Mouse (Mus musculus): ENCODE data around the gene Cnr1.

Cnr1 gene

DNA sequence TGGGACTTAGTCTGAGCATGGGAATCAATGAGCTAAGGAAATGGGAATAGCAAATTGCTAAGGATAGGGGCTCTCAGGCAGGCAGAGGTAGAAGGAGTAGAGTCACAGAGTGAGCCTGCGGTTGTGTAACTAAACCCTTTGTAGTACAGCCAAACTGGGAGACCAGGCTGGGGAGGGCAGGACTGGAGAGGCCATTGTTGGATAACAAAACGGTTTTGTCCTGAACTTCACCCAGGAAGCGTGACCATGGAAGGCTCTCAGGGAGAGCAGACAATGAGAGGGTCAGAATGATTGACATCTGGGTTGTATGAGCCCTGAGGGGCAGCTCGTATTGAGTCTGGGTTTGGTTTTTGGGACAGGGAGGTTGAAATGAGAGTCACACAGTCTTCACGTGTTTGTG lies 17.2 kb downstream of the Cnr1 start:
- DNase-seq (ENCODE audit: low spot score) = no peak

DNA sequence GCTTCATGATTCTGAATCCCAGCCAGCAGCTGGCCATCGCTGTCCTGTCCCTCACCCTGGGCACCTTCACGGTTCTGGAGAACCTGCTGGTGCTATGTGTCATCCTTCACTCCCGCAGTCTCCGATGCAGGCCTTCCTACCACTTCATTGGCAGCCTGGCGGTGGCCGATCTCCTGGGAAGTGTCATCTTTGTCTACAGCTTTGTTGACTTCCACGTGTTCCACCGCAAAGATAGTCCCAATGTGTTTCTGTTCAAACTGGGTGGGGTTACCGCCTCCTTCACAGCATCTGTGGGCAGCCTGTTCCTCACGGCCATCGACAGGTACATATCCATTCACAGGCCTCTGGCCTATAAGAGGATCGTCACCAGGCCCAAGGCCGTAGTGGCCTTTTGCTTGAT lies 19.5 kb downstream of the Cnr1 start:
- DNase-seq (ENCODE audit: low spot score) = no peak

GRCm38 (mm10) chr4:33945742-33946141 lies 21.3 kb downstream of the Cnr1 start:
- no peak for DNase-seq (ENCODE audit: low spot score)

GRCm38 (mm10) chr4:33947584-33947983 lies 23.2 kb downstream of the Cnr1 start:
- no peak for DNase-seq (ENCODE audit: low spot score)

GRCm38 (mm10) chr4:33957398-33957797 lies 33.0 kb downstream of the Cnr1 start:
- no peak for DNase-seq (ENCODE audit: low spot score)

- DNase-seq (ENCODE audit: low spot score) = no peak
These were observed 34.1 kb downstream of the Cnr1 start for GRCm38 (mm10) chr4:33958515-33958914.

- DNase-seq (ENCODE audit: low spot score) = no peak
These were observed 35.4 kb downstream of the Cnr1 start for GRCm38 (mm10) chr4:33959841-33960240.

DNA sequence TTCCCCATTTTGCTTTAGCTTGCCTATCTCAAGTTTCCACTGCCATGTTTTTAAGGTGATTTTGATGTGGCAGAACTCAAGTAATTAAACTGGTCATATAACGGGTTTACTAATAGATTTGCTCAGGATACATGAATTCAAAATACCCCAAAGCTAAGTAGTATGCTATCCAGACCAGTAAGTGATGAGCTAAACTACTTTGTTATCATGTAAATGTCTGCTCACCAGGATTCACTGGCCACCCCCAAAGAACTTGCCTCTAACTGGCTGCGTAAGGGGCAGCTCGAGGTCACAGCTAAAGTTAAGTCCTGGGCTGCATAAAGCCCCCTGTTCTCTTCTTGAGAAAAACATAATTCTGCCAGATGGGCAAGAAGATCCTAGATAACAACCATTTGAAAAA lies 46.3 kb downstream of the Cnr1 start:
- DNase-seq (ENCODE audit: low spot score) = no peak

DNA sequence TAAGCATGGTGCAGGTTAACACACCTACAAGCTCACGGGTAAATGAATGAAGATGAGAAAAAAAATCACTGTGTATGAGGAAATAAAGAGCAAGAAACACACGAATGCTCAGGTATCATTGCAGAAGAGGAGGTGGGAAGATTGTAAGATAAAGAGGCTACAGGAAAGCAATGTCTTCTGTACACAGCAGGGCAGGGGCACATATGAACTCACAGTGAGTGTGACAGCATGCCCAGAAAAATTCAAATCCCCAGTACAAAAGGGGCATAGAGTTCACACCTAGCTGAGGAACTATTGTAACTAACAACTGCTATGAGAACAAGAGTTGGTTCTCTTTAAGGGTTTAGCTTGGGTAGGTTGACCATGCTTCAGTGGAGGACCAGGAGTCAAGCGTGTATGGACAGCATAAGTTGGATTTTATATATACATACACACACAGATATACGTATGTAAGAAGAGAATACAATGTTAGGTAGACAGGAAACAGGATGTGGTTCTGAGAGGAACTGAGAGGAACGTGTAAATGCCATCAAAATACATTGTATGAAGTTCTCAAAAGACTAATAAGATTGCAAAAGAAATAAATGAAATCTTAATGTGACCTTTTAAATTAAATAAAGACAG lies 64.2 kb downstream of the Cnr1 start:
- DNase-seq (ENCODE audit: low spot score) = no peak

- DNase-seq (ENCODE audit: low spot score) = no peak
These were observed 68.3 kb downstream of the Cnr1 start for GRCm38 (mm10) chr4:33992687-33993086.

- DNase-seq (ENCODE audit: low spot score) = no peak
These were observed 72.0 kb downstream of the Cnr1 start for GRCm38 (mm10) chr4:33996382-33996781.
